Mouse (Mus musculus): ENCODE results near the gene Gm42906. TPM values are rescaled to one million over a fixed set of nuclear protein-coding genes. Genes with fewer than 3 reads are reported as not detected.

Gm42906 gene
- polyA plus RNA-seq, 2 experiments = not detected

DNA sequence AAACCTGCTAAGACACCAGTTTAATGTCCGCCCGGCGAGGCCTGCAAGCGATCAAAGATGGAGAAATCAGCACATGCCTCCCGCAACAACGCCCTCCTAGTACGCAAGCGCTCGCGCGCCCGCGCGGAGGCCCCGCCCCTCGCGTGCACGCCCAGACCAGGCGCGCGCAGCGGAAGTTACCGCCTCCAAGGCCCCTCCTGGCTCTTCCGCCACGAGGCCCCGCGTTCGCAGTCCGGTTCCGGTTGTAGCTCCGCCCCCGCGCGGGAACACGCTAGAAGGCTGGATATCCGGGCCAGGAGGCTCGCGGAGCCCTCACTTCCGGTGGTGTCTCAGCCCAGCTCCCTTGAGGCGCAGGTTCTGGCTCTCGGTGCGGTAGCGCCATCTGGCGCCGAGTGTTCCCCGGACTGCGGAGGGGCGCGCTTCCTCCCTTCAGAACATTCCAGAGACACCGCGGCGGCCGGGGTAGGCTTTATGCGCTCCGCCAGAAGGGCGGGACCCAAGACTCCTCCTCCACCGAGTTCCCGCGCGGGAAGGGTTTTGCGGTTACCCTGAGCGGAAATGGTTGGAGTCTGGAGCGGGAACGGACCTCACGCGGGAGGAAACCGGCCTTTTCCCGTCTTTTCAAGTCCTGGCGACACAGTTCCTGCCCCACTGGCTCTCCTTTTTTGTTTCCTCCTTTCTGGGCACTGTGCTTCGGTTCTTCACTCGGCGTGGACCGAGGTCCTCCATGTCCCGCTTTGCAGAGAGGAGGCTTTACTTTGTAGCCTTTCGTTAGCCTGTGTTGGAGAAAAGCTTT, 59.4 kb downstream of the Gm42906 start:
- no peaks in the 10 kb centered on the region for H3K9me3 ChIP-seq (ENCODE audit: control insufficient read depth, low read length)
- H3K4me1 ChIP-seq (replicated peaks; ENCODE audit: control insufficient read depth in 2 of 2, insufficient read depth in 2 of 2, low read length in 1 of 2) = peaks cover 13 to 17% of the 10 kb centered on the region in 2 experiments
- peak overlapping the region; percentile 98 for H3K27ac ChIP-seq
- no peaks in the 10 kb centered on the region for H3K27me3 ChIP-seq (ENCODE audit: control insufficient read depth, insufficient read depth, low read length)
- peak; percentile 97 to 99 (median 98) for DNase-seq (ENCODE audit: low read depth in 3 of 3, low spot score in 3 of 3)
- WGBS (ENCODE audit: insufficient replicate concordance) = under 1% methylated on average over 75 of the region's 75 CpGs
- no peaks in the 10 kb centered on the region for H3K36me3 ChIP-seq (replicated peaks; ENCODE audit: control insufficient read depth, insufficient read depth, low read depth)
- TF ChIP-seq EP300 (IDR thresholded peaks at IDR 0.05; ENCODE audit: low read depth) (peak; percentile 54), CTCF (IDR thresholded peaks at IDR 0.05; ENCODE audit: low read depth) (peak; percentile 92)
- peak overlapping the region; percentile 86 to 90 for H3K4me3 ChIP-seq (ENCODE audit: insufficient read depth in 1 of 2, low read depth in 2 of 2, low read length in 2 of 2)
- ATAC-seq (ENCODE audit: insufficient read depth) = peak; percentile 97
- H3K9ac ChIP-seq (replicated peaks) = peak overlapping the region; percentile 96
- H3K4me2 ChIP-seq (ENCODE audit: low read depth) = peak overlapping the region; percentile 99

DNA sequence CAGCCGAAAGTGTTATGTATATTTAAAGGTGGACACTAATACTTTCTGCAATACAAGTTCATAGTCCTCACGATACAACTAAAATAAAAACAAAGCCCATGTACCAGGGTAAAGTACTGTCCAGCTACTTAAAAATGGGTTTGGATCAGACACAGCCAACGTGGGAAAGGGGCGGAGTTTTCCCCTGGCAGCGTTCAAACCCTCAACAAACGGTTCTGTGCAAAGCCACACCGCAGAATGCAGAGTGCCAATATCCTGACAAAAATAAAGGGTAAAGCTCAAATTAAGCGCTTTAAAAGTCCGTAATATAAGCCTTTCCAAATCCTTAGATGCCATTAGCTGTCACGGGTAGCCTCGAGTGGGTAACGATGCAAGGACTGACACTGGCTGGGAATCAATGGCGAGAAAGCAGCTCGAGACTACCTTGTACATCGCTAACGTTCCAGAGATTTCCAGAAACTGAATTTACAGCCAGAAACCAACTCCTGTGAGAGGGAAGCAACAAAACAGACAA, 60.0 kb downstream of the Gm42906 start:
- peak in 2 of 3 experiments; percentile 2 to 29 for DNase-seq (ENCODE audit: low read depth in 3 of 3, low spot score in 3 of 3)
- no peaks in the 10 kb centered on the region for H3K36me3 ChIP-seq (replicated peaks; ENCODE audit: control insufficient read depth, insufficient read depth, low read depth)
- peak overlapping the region; percentile 73 to 86 for H3K4me3 ChIP-seq (ENCODE audit: insufficient read depth in 1 of 2, low read depth in 2 of 2, low read length in 2 of 2)
- WGBS (ENCODE audit: insufficient replicate concordance) = 8% methylated on average over 16 of the region's 16 CpGs
- H3K27me3 ChIP-seq (ENCODE audit: control insufficient read depth, insufficient read depth, low read length) = no peaks in the 10 kb centered on the region
- peak overlapping the region; percentile 70 for H3K9ac ChIP-seq (replicated peaks)
- ATAC-seq (ENCODE audit: insufficient read depth) = peak; percentile 11; the same call in 1 of the 2 replicates
- peaks cover 13 to 17% of the 10 kb centered on the region in 2 experiments for H3K4me1 ChIP-seq (replicated peaks; ENCODE audit: control insufficient read depth in 2 of 2, insufficient read depth in 2 of 2, low read length in 1 of 2)
- H3K9me3 ChIP-seq (ENCODE audit: control insufficient read depth, low read length) = no peaks in the 10 kb centered on the region
- no peak for TF ChIP-seq EP300 (IDR thresholded peaks at IDR 0.05; ENCODE audit: low read depth)
- TF ChIP-seq CTCF (IDR thresholded peaks at IDR 0.05; ENCODE audit: low read depth) = no peak
- H3K4me2 ChIP-seq (ENCODE audit: low read depth) = peak overlapping the region; percentile 99
- peak overlapping the region; percentile 88 for H3K27ac ChIP-seq

DNA sequence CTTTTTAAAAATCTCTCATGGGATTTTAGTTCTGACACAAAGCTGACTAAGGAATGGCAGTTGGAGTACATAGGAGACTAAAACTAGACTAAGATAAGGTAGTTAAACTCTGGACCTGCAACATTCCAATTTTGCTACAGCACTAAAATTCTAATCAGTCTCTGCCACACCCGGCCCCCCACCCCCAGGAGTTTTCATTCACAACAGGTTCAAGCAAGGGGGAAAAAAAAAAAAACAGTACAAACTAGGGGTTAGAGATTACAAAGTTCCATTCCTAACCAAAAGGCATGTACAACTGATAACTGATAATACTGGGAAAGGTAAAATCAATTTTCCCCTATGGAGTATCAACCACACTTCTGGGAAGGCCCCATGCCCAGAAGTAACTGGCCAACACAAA, 60.6 kb downstream of the Gm42906 start:
- 14% methylated on average over 1 of the region's 1 CpGs for WGBS (ENCODE audit: insufficient replicate concordance)
- H3K9ac ChIP-seq (replicated peaks) = peak overlapping the region; percentile 70

DNA sequence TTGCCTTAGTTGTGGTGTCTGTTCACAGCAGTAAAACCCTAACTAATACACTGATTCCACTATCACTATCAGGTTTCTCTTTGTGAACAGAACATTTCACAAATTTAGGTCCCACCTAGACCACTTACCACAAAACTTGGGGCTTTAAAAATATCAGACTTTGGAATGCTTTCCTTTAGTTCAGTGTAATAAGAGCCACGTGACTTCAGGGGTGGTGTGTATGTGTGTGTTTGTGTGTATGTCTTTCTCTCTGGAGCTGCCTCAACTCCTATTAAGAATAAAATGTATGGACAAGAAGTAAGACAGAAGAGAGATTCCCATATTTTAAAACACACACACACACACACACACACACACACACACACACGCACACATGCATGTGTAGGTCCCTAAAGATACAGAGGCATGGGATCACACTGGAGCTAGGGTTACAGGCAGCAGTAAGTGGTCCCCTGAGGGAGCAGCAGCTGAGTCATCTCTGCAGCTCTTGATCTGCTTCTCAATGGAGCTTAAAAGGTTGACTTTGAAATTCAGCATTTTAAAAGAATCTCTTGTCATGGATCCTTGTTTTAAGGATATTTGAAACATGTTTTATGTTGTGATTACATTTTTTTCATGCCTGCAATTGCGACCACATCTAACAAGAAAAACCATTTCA, 64.5 kb downstream of the Gm42906 start:
- Histone ChIP-seq H3K4me1 (replicated peaks; ENCODE audit: control insufficient read depth in 2 of 2, insufficient read depth in 2 of 2, low read length in 1 of 2) (peaks cover 8 to 10% of the 10 kb centered on the region in 2 experiments), H3K4me3 (ENCODE audit: insufficient read depth in 1 of 2, low read depth in 2 of 2, low read length in 2 of 2) (no peak overlapping the region), H3K27me3 (ENCODE audit: control insufficient read depth, insufficient read depth, low read length) (no peaks in the 10 kb centered on the region), H3K9me3 (ENCODE audit: control insufficient read depth, low read length) (no peaks in the 10 kb centered on the region), H3K4me2 (ENCODE audit: low read depth) (no peak overlapping the region), H3K27ac (no peak overlapping the region), H3K9ac (replicated peaks) (no peak overlapping the region), H3K36me3 (replicated peaks; ENCODE audit: control insufficient read depth, insufficient read depth, low read depth) (no peaks in the 10 kb centered on the region)
- TF ChIP-seq CTCF (IDR thresholded peaks at IDR 0.05; ENCODE audit: low read depth) (no peak), EP300 (IDR thresholded peaks at IDR 0.05; ENCODE audit: low read depth) (no peak)
- WGBS (ENCODE audit: insufficient replicate concordance) = 57% methylated on average over 3 of the region's 3 CpGs
- DNase-seq (ENCODE audit: low read depth in 3 of 3, low spot score in 3 of 3) = no peak
- ATAC-seq (ENCODE audit: insufficient read depth) = no peak

More for the DNA sequence above, 60.6 kb downstream of the Gm42906 start:
- no peaks in the 10 kb centered on the region for H3K27me3 ChIP-seq (ENCODE audit: control insufficient read depth, insufficient read depth, low read length)
- no peak for ATAC-seq (ENCODE audit: insufficient read depth)
- peak overlapping the region; percentile 73 to 86 for H3K4me3 ChIP-seq (ENCODE audit: insufficient read depth in 1 of 2, low read depth in 2 of 2, low read length in 2 of 2)
- peak overlapping the region; percentile 88 for H3K27ac ChIP-seq
- peak overlapping the region; percentile 99 for H3K4me2 ChIP-seq (ENCODE audit: low read depth)
- no peaks in the 10 kb centered on the region for H3K36me3 ChIP-seq (replicated peaks; ENCODE audit: control insufficient read depth, insufficient read depth, low read depth)
- peaks cover 13 to 17% of the 10 kb centered on the region in 2 experiments for H3K4me1 ChIP-seq (replicated peaks; ENCODE audit: control insufficient read depth in 2 of 2, insufficient read depth in 2 of 2, low read length in 1 of 2)
- TF ChIP-seq CTCF (IDR thresholded peaks at IDR 0.05; ENCODE audit: low read depth) (no peak), EP300 (IDR thresholded peaks at IDR 0.05; ENCODE audit: low read depth) (no peak)
- H3K9me3 ChIP-seq (ENCODE audit: control insufficient read depth, low read length) = no peaks in the 10 kb centered on the region
- DNase-seq (ENCODE audit: low read depth in 3 of 3, low spot score in 3 of 3) = peak in 1 of 3 experiments; percentile 4

DNA sequence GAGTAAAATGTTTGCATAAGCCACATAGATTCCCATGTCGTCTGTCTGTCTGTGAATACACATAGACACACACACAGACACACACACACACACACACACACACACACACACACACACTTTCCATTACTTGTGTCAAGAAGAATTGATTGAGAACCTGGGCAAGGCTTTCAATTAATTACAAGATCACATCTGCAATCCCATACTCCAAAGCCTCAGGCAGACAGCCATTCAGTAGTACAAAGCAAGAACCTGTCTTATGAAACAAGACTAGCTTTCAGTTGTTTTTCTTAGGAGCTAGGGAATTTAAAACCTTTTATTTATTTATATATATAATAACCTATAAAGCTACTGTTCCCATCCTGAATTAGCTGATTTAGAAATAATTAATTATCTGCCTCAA, 78.3 kb downstream of the Gm42906 start:
- TF ChIP-seq CTCF (IDR thresholded peaks at IDR 0.05; ENCODE audit: low read depth) = no peak
- no peak for TF ChIP-seq EP300 (IDR thresholded peaks at IDR 0.05; ENCODE audit: low read depth)
- no peak for ATAC-seq (ENCODE audit: insufficient read depth)
- H3K4me2 ChIP-seq (ENCODE audit: low read depth) = no peak overlapping the region

More for the DNA sequence above, 78.3 kb downstream of the Gm42906 start:
- Histone ChIP-seq H3K4me3 (ENCODE audit: insufficient read depth in 1 of 2, low read depth in 2 of 2, low read length in 2 of 2) (no peak overlapping the region), H3K36me3 (replicated peaks; ENCODE audit: control insufficient read depth, insufficient read depth, low read depth) (no peaks in the 10 kb centered on the region), H3K9ac (replicated peaks) (no peak overlapping the region), H3K4me1 (replicated peaks; ENCODE audit: control insufficient read depth in 2 of 2, insufficient read depth in 2 of 2, low read length in 1 of 2) (no peaks in the 10 kb centered on the region), H3K27me3 (ENCODE audit: control insufficient read depth, insufficient read depth, low read length) (no peaks in the 10 kb centered on the region), H3K9me3 (ENCODE audit: control insufficient read depth, low read length) (no peaks in the 10 kb centered on the region), H3K27ac (no peak overlapping the region)
- WGBS (ENCODE audit: insufficient replicate concordance) = 50% methylated on average over 1 of the region's 1 CpGs
- no peak for DNase-seq (ENCODE audit: low read depth in 3 of 3, low spot score in 3 of 3)
